In genomic region chr10:71192886-71193285, GRCm38 (mm10) we compare ENCODE assay signal across 11 mouse cellular contexts. TPM values are rescaled to one million over a fixed set of nuclear protein-coding genes. Genes with fewer than 3 reads are reported as not detected.
DNase-seq lines count a peak whose midpoint lies in the region; ATAC-seq lines count a peak whose summit lies in the region.
"Had no signal": no experiment of that assay in that cellular context is flagged by ENCODE, and none has a peak within 500 bp of the region (broad histone marks: within the 10 kb centered on the region; RNA-seq: fewer than 3 reads in every experiment).

No protein-coding gene starts in this region.

- no peak overlapping the region for H3K4me2 ChIP-seq in liver, embryonic 16.5 days (ENCODE audit: low read depth, low read length)
- no peak overlapping the region for H3K4me2 ChIP-seq in neural tube, embryonic 15.5 days
- H3K4me2 ChIP-seq: forebrain, embryonic 13.5 days had no signal

- H3K9ac ChIP-seq in liver, embryonic 16.5 days (ENCODE audit: low read depth, low read length) = no peak overlapping the region
- H3K9ac ChIP-seq in neural tube, embryonic 15.5 days (replicated peaks) = no peak overlapping the region
- H3K9ac ChIP-seq: forebrain, embryonic 13.5 days had no signal

- H3K9me3 ChIP-seq in liver, embryonic 16.5 days (replicated peaks; ENCODE audit: control insufficient read depth, low read length) = no peaks in the 10 kb centered on the region
- no peaks in the 10 kb centered on the region for H3K9me3 ChIP-seq in neural tube, embryonic 15.5 days (replicated peaks)
- H3K9me3 ChIP-seq: forebrain, embryonic 13.5 days had no signal

- intact Hi-C loops in left cerebral cortex, postnatal 25 days (cut with DNase I) = no loop called here

- peak; percentile 30; the same call in 1 of the 2 replicates for ATAC-seq in liver, embryonic 16.5 days (ENCODE audit: low read depth)
- ATAC-seq in neural tube, embryonic 15.5 days (ENCODE audit: low FRiP score) = no peak
- ATAC-seq: forebrain, embryonic 13.5 days had no signal

- 47% methylated on average over 11 of the region's 11 CpGs for whole genome bisulfite sequencing in liver, embryonic 16.5 days (ENCODE audit: insufficient replicate concordance)
- 76% methylated on average over 11 of the region's 11 CpGs for WGBS in neural tube, embryonic 15.5 days

- H3K4me3 ChIP-seq in liver, embryonic 16.5 days (ENCODE audit: low read depth, low read length) = no peak overlapping the region
- H3K4me3 ChIP-seq in neural tube, embryonic 15.5 days (replicated peaks) = no peak overlapping the region
- H3K4me3 ChIP-seq: forebrain, embryonic 13.5 days had no signal

- H3K4me1 ChIP-seq in liver, embryonic 16.5 days (ENCODE audit: control insufficient read depth, low read depth, low read length) = no peaks in the 10 kb centered on the region; the same call in 1 of the 2 replicates
- 0 out of 2 replicates have a peak, but pooled peaks cover 3% of the 10 kb centered on the region for H3K4me1 ChIP-seq in neural tube, embryonic 15.5 days
- H3K4me1 ChIP-seq: forebrain, embryonic 13.5 days had no signal

- H3K27me3 ChIP-seq in liver, embryonic 16.5 days (ENCODE audit: control insufficient read depth, insufficient read depth, low read depth, low read length) = no peaks in the 10 kb centered on the region
- H3K27me3 ChIP-seq in neural tube, embryonic 15.5 days (replicated peaks) = no peaks in the 10 kb centered on the region
- H3K27me3 ChIP-seq: forebrain, embryonic 13.5 days had no signal

- DNase-seq in gastrocnemius, adult 18-20 months (ENCODE audit: low spot score) = peak; percentile 39
- DNase-seq in gastrocnemius, postnatal 4 days (ENCODE audit: low spot score in 2 of 2) = no peak
- peak; percentile 47 for DNase-seq in urinary bladder, postnatal 14 days (ENCODE audit: low spot score)
- no peak for DNase-seq in urinary bladder, postnatal 25 days (ENCODE audit: low spot score)
- DNase-seq in left cerebral cortex, postnatal 25 days (ENCODE audit: low spot score in 2 of 2) = no peak
- DNase-seq in cerebellum, adult 9-11 months = no peak
- DNase-seq: cerebellum, postnatal 10 days had no signal

- H3K36me3 ChIP-seq in liver, embryonic 16.5 days (ENCODE audit: control insufficient read depth, insufficient read depth) = no peaks in the 10 kb centered on the region
- no peaks in the 10 kb centered on the region for H3K36me3 ChIP-seq in neural tube, embryonic 15.5 days

- H3K27ac ChIP-seq in liver, embryonic 16.5 days (ENCODE audit: low read length) = no peak overlapping the region; the same call in 1 of the 2 replicates
- H3K27ac ChIP-seq in neural tube, embryonic 15.5 days (replicated peaks) = no peak overlapping the region
- H3K27ac ChIP-seq: forebrain, embryonic 13.5 days had no signal

RNA-seq across cellular contexts. Expression of gene Bicc1, which starts 33.4 kb away (rescaled TPM):
- total RNA-seq in gastrocnemius, adult 18-20 months (2021) = 1 to 10 TPM; 7.2 to 8.2 TPM
- total RNA-seq in gastrocnemius, postnatal 4 days (2021) = 10 to 100 TPM; 47.5 to 57.5 TPM
- 3.0 and 3.5 TPM in 2 replicates for polyA plus RNA-seq in liver, embryonic 16.5 days (2015; fragmentation: Nextera tagmentation; extraction: Ambion mirVana)
- 1 to 10 TPM; 5.0 to 5.2 TPM for total RNA-seq in left cerebral cortex, postnatal 25 days (2021)
- 5.8 and 8.4 TPM in 2 replicates for polyA plus RNA-seq in neural tube, embryonic 15.5 days (2015; fragmentation: Nextera tagmentation; extraction: Ambion mirVana)
- total RNA-seq: megakaryocyte, adult 5-6 weeks had no signal

RNA-seq across cellular contexts. Expression of gene Tfam, which starts 45.2 kb away (rescaled TPM):
- total RNA-seq in gastrocnemius, adult 18-20 months (2021) = 10 to 100 TPM; 52.5 to 63.0 TPM
- total RNA-seq in gastrocnemius, postnatal 4 days (2021) = 10 to 100 TPM; 56.9 to 57.7 TPM
- polyA plus RNA-seq in liver, embryonic 16.5 days (2015; fragmentation: Nextera tagmentation; extraction: Ambion mirVana) = 32.5 and 32.8 TPM in 2 replicates
- 10 to 100 TPM; 39.5 to 43.6 TPM for total RNA-seq in left cerebral cortex, postnatal 25 days (2021)
- polyA plus RNA-seq in neural tube, embryonic 15.5 days (2015; fragmentation: Nextera tagmentation; extraction: Ambion mirVana) = 47.8 and 60.8 TPM in 2 replicates

Comparison
In these comparisons a context has a peak if more than half of its experiments do, and no peak if none do; other contexts are left out.
1. DNase-seq: peak in gastrocnemius, adult 18-20 months (single experiment) and urinary bladder, postnatal 14 days (single experiment); none in gastrocnemius, postnatal 4 days (0 of 2), urinary bladder, postnatal 25 days (single experiment), left cerebral cortex, postnatal 25 days (0 of 2) and cerebellum, adult 9-11 months (single experiment).
2. RNA of gene Bicc1, which starts 33.4 kb away (total RNA-seq): 47.5 to 57.5 TPM in gastrocnemius, postnatal 4 days; 7.2 to 8.2 TPM in gastrocnemius, adult 18-20 months and 5.0 to 5.2 TPM in left cerebral cortex, postnatal 25 days; every median in the first group is over 4 times any median in the second.